In genomic region chr6:120492499-120493373, GRCm38 (mm10) we compare ENCODE assay signal across 8 mouse cellular contexts. TPM values are rescaled to one million over a fixed set of nuclear protein-coding genes. Genes with fewer than 3 reads are reported as not detected.
A peak's percentile ranks its signal among the peaks of the same experiment; 100 is the strongest.
DNase-seq lines count a peak whose midpoint lies in the region; ATAC-seq and TF ChIP-seq lines count a peak whose summit lies in the region.

No protein-coding gene starts in this region.

- peak overlapping the region; percentile 96 for H3K4me2 ChIP-seq in liver, embryonic 11.5 days

- peak; percentile 36 for DNase-seq in layer of hippocampus, adult 11-12 months (ENCODE audit: low spot score)
- DNase-seq in layer of hippocampus, adult 9-11 months = no peak
- no peak for DNase-seq in G1E (ENCODE audit: low spot score)
- peak; percentile 57 for DNase-seq in hindbrain, embryonic 10.5 days (ENCODE audit: low spot score)
- DNase-seq in liver, embryonic 11.5 days (ENCODE audit: low spot score) = peak; percentile 66
- peak; percentile 69 for DNase-seq in neural tube, embryonic 10.5 days (ENCODE audit: extremely low spot score, low spot score)
- no peak for DNase-seq in frontal cortex, postnatal 25 days (ENCODE audit: low spot score in 2 of 2)

- H3K27me3 ChIP-seq in G1E (ENCODE audit: insufficient read depth, low read length) = peaks cover 50% of the 10 kb centered on the region
- peaks cover 57% of the 10 kb centered on the region for H3K27me3 ChIP-seq in hindbrain, embryonic 10.5 days (ENCODE audit: insufficient read depth, poor library complexity, severe bottlenecking)
- H3K27me3 ChIP-seq in liver, embryonic 11.5 days (replicated peaks; ENCODE audit: control insufficient read depth, insufficient read depth, low read length) = peaks cover 45% of the 10 kb centered on the region

- no peaks in the 10 kb centered on the region for H3K36me3 ChIP-seq in G1E (replicated peaks)
- H3K36me3 ChIP-seq in hindbrain, embryonic 10.5 days = no peaks in the 10 kb centered on the region
- H3K36me3 ChIP-seq in liver, embryonic 11.5 days (ENCODE audit: control insufficient read depth, insufficient read depth, low read length) = no peaks in the 10 kb centered on the region

- WGBS in hindbrain, embryonic 10.5 days = 1% methylated on average over 95 of the region's 95 CpGs
- WGBS in liver, embryonic 11.5 days = 2% methylated on average over 89 of the region's 95 CpGs

- no peak for TF ChIP-seq CTCF in G1E (IDR thresholded peaks at IDR 0.05; ENCODE audit: low read depth, low read length)

- no peak for ATAC-seq in G1E (ENCODE audit: extremely low read depth, insufficient number of reproducible peaks, low FRiP score, poor library complexity, severe bottlenecking)
- ATAC-seq in common myeloid progenitor, adult 5-6 weeks (replicated peaks; ENCODE audit: low read depth, poor library complexity, severe bottlenecking) = peak; percentile 15; the same call in 1 of the 2 replicates
- peak; percentile 33; the same call in 1 of the 2 replicates for ATAC-seq in liver, embryonic 11.5 days (replicated peaks; ENCODE audit: low FRiP score)

- H3K9me3 ChIP-seq in G1E (replicated peaks) = peaks cover 17% of the 10 kb centered on the region
- H3K9me3 ChIP-seq in hindbrain, embryonic 10.5 days = no peaks in the 10 kb centered on the region
- no peaks in the 10 kb centered on the region for H3K9me3 ChIP-seq in liver, embryonic 11.5 days (ENCODE audit: control insufficient read depth, low read length)

- H3K27ac ChIP-seq in hindbrain, embryonic 10.5 days = peak overlapping the region; percentile 93
- H3K27ac ChIP-seq in liver, embryonic 11.5 days (ENCODE audit: low read depth, low read length) = no peak overlapping the region

- H3K4me1 ChIP-seq in G1E (ENCODE audit: insufficient read depth, low read depth, low read length) = no peaks in the 10 kb centered on the region; the same call in 1 of the 2 replicates
- H3K4me1 ChIP-seq in hindbrain, embryonic 10.5 days (replicated peaks) = peaks cover 62% of the 10 kb centered on the region
- H3K4me1 ChIP-seq in liver, embryonic 11.5 days (replicated peaks; ENCODE audit: control insufficient read depth, insufficient read depth, low read length) = peaks cover 22% of the 10 kb centered on the region

- H3K9ac ChIP-seq in liver, embryonic 11.5 days (ENCODE audit: low read depth, low read length) = peak overlapping the region; percentile 40

- H3K4me3 ChIP-seq in G1E (ENCODE audit: low read depth, low read length) = peak overlapping the region; percentile 13; the same call in 1 of the 2 replicates
- H3K4me3 ChIP-seq in hindbrain, embryonic 10.5 days = peak overlapping the region; percentile 76
- peak overlapping the region; percentile 66 for H3K4me3 ChIP-seq in liver, embryonic 11.5 days (ENCODE audit: low read depth, low read length)

RNA-seq across cellular contexts. Expression of gene Tmem121b, which starts 0.9 kb away (rescaled TPM):
- total RNA-seq in G1E (2014; fragmentation: Nextera tagmentation) = not detected in 2 replicates
- total RNA-seq in G1E (2017) = 0.05 and 0.06 TPM in 2 replicates
- not detected in 2 replicates for polyA plus RNA-seq in G1E (2012)
- total RNA-seq in common myeloid progenitor, adult 5-6 weeks (2017) = 0.53 and 0.73 TPM in 2 replicates
- polyA plus RNA-seq in hindbrain, embryonic 10.5 days (2016; fragmentation: Nextera tagmentation; extraction: Ambion mirVana) = 0.52 and 1.1 TPM in 2 replicates
- polyA plus RNA-seq in liver, embryonic 11.5 days (2014; fragmentation: Nextera tagmentation; extraction: Ambion mirVana) = 0.07 TPM in 1 of 2 replicates, not detected in the other

RNA-seq across cellular contexts. Expression of gene Il17ra, which starts 29.7 kb away (rescaled TPM):
- 4.4 and 7.1 TPM in 2 replicates for total RNA-seq in G1E (2014; fragmentation: Nextera tagmentation)
- total RNA-seq in G1E (2017) = 6.0 and 6.3 TPM in 2 replicates
- 10.3 and 10.7 TPM in 2 replicates for polyA plus RNA-seq in G1E (2012)
- total RNA-seq in common myeloid progenitor, adult 5-6 weeks (2017) = 29.6 and 31.8 TPM in 2 replicates
- 5.4 and 6.2 TPM in 2 replicates for polyA plus RNA-seq in hindbrain, embryonic 10.5 days (2016; fragmentation: Nextera tagmentation; extraction: Ambion mirVana)
- 6.8 and 8.7 TPM in 2 replicates for polyA plus RNA-seq in liver, embryonic 11.5 days (2014; fragmentation: Nextera tagmentation; extraction: Ambion mirVana)

RNA-seq across cellular contexts. Expression of gene Hdhd5, which starts 38.4 kb away (rescaled TPM):
- 10.0 and 11.9 TPM in 2 replicates for total RNA-seq in G1E (2014; fragmentation: Nextera tagmentation)
- total RNA-seq in G1E (2017) = 12.8 and 15.5 TPM in 2 replicates
- 10.2 and 10.5 TPM in 2 replicates for polyA plus RNA-seq in G1E (2012)
- total RNA-seq in common myeloid progenitor, adult 5-6 weeks (2017) = 11.6 and 15.0 TPM in 2 replicates
- polyA plus RNA-seq in hindbrain, embryonic 10.5 days (2016; fragmentation: Nextera tagmentation; extraction: Ambion mirVana) = 21.3 and 22.2 TPM in 2 replicates
- polyA plus RNA-seq in liver, embryonic 11.5 days (2014; fragmentation: Nextera tagmentation; extraction: Ambion mirVana) = 19.9 and 20.7 TPM in 2 replicates

Comparison
In these comparisons a context has a peak if more than half of its experiments do, and no peak if none do; other contexts are left out.
1. DNase-seq: peak in layer of hippocampus, adult 11-12 months (single experiment), hindbrain, embryonic 10.5 days (single experiment), liver, embryonic 11.5 days (single experiment) and neural tube, embryonic 10.5 days (single experiment); none in layer of hippocampus, adult 9-11 months (single experiment), G1E (single experiment) and frontal cortex, postnatal 25 days (0 of 2).
2. H3K4me3 ChIP-seq: peak in every context shown above with its lines; median percentile 76 in hindbrain, embryonic 10.5 days; 66 in liver, embryonic 11.5 days; 13 in G1E.